Mouse (Mus musculus) Muller cell, postnatal 12 days (primary cell): ENCODE measurements around the gene Cdh1.
"Not testable (repeated sequence)": the region's sequence is repeated elsewhere in the genome, so short reads cannot be mapped to it uniquely, and the experiment has no call there.

Experiments used
- DNase-seq: peaks from one replicate; pipeline ENCODE4 v3.0.0-alpha.2; 2015; ENCODE audit errors: inconsistent ontology term

Cdh1 gene

DNA sequence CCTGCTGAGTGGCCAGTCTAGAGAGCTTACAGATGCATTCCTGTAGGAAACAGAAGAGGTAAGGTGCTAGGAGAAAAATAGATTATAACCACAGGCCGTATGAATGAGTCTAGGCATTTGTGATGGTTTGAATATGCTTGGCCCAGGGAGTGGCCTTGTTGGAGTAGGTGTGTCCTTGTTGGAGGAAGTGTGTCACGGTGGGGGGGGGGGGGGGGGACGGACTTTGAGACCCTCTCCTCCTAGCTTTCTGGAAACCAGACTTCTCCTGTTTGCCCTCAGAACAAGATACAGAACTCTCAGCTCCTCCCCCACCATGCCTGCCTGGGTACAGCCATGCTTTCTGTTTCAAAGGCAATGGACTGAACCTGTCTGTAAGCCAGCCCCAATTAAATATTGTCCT is 10.7 kb upstream of the Cdh1 start:
- DNase-seq = no peak

GRCm38 (mm10) chr8:106595623-106596022 is 7.5 kb upstream of the Cdh1 start:
- not testable (repeated sequence) for DNase-seq

DNA sequence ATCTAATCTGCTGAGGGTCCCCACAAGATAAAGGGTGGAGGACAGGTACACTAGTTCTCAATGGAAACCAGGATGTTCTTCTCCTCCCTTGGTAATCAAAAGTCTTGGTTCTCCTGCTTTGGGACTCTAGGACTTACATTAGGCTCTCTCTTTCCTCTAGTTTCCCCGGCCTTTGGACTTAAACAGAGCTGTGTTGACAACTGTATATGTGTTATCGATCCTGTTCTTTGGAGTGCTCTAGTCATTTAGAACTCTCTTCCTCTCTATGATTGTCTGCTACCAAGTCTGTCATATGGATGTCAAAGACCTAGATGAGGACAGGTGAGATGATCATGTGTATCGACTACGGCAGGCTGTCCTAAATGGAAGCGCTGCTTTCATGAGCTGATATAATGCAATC is 6.1 kb upstream of the Cdh1 start:
- DNase-seq = no peak

DNA sequence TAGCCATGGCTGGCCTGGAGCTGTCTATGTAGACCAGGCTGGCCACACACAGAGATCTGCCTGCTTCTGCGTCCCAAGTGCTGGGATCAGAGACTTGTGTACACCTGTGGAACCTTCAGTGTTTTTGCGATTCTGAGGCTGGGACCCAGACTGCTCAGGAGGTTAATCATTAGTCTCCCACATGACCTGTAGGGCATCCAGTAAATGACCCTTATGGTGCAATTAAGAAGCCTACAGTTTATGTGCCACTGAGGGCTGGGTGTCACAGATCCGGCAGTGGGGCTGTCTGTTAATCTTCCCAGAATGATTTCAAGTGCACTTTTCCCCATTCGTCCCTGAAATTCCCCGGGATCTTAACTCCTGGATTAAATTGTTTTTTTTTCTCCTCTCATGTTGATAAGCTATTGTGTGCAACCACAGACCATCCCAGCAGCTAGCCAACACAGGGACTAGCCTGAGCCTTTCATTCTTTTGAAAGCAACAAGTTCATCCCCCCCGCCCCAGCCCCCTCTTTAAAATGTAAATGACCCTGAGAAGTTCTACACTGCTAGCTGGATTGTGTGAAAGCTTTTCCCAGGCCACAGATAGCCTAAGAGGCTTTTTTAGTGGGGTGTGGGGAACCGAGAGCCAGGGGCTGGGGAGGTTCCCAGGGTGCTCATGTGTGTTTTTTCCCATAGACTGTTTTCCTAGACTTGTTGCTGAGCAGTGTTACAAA is 3.7 kb upstream of the Cdh1 start:
- no peak for DNase-seq

GRCm38 (mm10) chr8:106603933-106604332 is 782 bp downstream of the Cdh1 start:
- DNase-seq = no peak

GRCm38 (mm10) chr8:106605657-106606056 is 2.5 kb downstream of the Cdh1 start:
- DNase-seq = no peak

DNA sequence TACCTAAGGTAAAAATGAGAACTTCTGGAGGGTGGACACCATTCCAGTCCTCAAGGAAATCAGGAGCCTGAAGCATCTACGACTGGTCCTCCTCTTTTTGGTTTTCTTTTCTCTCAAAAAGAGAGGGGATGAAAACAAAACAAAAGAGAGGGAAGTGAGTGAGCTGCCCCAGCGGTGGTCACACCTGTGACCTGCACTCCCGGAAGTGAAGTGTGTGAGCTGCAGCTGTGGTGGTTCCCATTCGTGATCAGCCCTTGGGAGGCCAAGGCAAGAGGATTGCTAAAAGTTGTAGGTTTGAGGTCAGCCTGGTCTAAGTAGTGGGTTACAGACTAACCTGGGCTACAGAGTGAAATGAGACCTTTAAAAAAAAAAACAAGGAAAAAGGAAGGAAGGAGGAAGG is 3.0 kb downstream of the Cdh1 start:
- DNase-seq = no peak

- no peak for DNase-seq
These were observed 3.5 kb downstream of the Cdh1 start for GRCm38 (mm10) chr8:106606601-106607145.

GRCm38 (mm10) chr8:106607783-106608182 is 4.6 kb downstream of the Cdh1 start:
- DNase-seq = not testable (repeated sequence)

GRCm38 (mm10) chr8:106608425-106608824 is 5.3 kb downstream of the Cdh1 start:
- DNase-seq = no peak

- no peak for DNase-seq
These were observed 6.1 kb downstream of the Cdh1 start for GRCm38 (mm10) chr8:106609076-106609903.

DNA sequence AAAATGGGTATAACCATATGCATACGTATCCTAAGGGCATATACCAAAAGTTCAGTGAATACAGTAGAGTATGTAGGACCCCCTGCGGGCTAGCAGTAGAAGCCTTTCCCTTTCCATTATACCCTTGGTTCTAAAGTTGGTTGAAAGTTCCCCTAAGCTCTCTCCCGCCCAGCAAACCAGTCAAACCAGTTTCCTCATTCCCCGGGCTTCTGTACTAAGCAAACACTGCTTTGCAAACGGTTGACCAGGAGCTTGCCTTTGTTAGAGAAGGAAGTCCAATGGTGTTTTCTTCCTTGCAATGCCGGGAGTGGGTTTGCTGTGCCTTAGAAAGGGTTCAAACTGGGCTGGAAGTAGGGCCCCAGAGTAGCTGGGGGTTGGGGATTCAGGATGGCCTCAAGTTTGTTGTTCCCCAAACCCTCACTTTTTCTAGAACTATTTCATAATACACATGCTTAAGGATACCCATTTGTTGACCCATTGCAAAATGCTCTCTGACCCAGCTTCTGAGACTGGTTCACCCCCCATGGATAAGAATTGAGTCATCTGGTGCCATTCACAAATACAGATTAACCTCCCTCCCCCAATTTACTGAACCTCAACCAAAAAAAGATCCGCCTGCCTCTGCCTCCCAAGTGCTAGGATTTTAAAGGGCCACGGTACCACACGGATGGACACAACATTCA is 7.9 kb downstream of the Cdh1 start:
- DNase-seq = no peak

- no peak for DNase-seq
These were observed 8.9 kb downstream of the Cdh1 start for GRCm38 (mm10) chr8:106612047-106612446.

GRCm38 (mm10) chr8:106614704-106615103 is 11.6 kb downstream of the Cdh1 start:
- no peak for DNase-seq

DNA sequence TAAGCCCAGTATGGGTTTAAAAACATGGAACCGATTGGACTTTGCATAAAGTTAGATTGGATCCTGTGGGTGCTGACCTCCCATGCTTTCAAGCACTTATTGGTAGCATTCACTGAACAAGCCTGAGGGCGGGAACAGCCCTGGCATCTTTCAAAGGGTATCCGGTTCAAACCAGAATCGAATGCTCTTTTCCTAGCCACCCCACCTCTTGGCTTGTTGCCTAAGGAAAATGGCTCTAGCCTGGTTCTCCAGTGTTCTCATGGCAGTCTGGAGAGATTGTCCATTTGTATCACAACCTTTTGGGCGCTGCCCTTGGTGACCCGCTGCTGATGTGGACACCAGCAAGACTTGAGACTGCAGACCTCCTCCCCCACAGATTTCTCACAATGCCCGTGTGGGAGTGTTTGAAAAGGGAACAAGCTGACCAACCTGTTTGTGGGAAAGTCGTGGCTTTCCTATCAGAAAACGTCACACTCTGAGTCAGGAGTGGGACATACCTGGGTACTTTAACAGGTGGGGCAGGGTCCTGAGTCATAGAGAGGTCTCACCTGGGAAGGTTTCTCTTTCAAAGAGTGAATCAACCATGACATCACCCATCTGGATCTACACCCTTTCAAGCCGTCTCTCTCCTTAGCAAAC is 12.6 kb downstream of the Cdh1 start:
- DNase-seq = no peak

GRCm38 (mm10) chr8:106616679-106617078 is 13.5 kb downstream of the Cdh1 start:
- no peak for DNase-seq

- no peak for DNase-seq
These were observed 14.0 kb downstream of the Cdh1 start for GRCm38 (mm10) chr8:106617196-106617595.

GRCm38 (mm10) chr8:106617865-106618264 is 14.7 kb downstream of the Cdh1 start:
- DNase-seq = no peak

- no peak for DNase-seq
These were observed 15.2 kb downstream of the Cdh1 start for GRCm38 (mm10) chr8:106618324-106618723.

- DNase-seq = peak; percentile 96
These were observed 16.5 kb downstream of the Cdh1 start for GRCm38 (mm10) chr8:106619549-106620245.

GRCm38 (mm10) chr8:106620488-106620887 is 17.3 kb downstream of the Cdh1 start:
- no peak for DNase-seq
